Mouse (Mus musculus) small intestine, adult 2 months (tissue): ENCODE data around the gene Fbln2. TPM values are rescaled to one million over a fixed set of nuclear protein-coding genes. Genes with fewer than 3 reads are reported as not detected.

Experiments used
- H3K27ac ChIP-seq: fragments of 200-500 bp; 2 replicates; pipeline ENCODE4 v1.5.1; 2012; ENCODE audit warnings: low read depth, low read length, control low read depth, inconsistent platforms; ENCODE audit not compliant: insufficient read depth
- H3K27me3 ChIP-seq: fragments of 200-500 bp; 2 replicates; pipeline ENCODE4 v1.6.1; 2012; ENCODE audit warnings: mild to moderate bottlenecking, moderate library complexity, low read length, inconsistent platforms; ENCODE audit not compliant: control insufficient read depth, insufficient read depth
- H3K36me3 ChIP-seq: fragments of 200-500 bp; 2 replicates; pipeline ENCODE4 v1.6.1; 2012; ENCODE audit warnings: mild to moderate bottlenecking, low read length, control low read depth, inconsistent platforms; ENCODE audit not compliant: control insufficient read depth, insufficient read depth
- H3K4me1 ChIP-seq: fragments of 200-500 bp; 2 replicates; pipeline ENCODE4 v1.6.1; 2012; ENCODE audit warnings: low read length, inconsistent platforms, mixed read lengths; ENCODE audit not compliant: control insufficient read depth, insufficient read depth, insufficient read length
- H3K4me3 ChIP-seq: fragments of 200-500 bp; 2 replicates; pipeline ENCODE4 v1.5.1; 2012; ENCODE audit warnings: low read depth, mild to moderate bottlenecking, control low read depth, inconsistent platforms, low read length, moderate library complexity
- CTCF ChIP-seq: fragments of 200-500 bp; IDR thresholded peaks from 2 replicates; pipeline ENCODE4 v1.5.1; 2012; ENCODE audit warnings: low read depth, mild to moderate bottlenecking, control low read depth, inconsistent platforms, low read length, moderate library complexity, mixed read lengths; ENCODE audit not compliant: insufficient replicate concordance, insufficient read length; ENCODE audit errors: extremely low read depth
- POLR2A ChIP-seq: fragments of 200-500 bp; IDR thresholded peaks from 2 replicates; pipeline ENCODE4 v1.6.1; 2012; ENCODE audit warnings: low read depth, mild to moderate bottlenecking, control low read depth, inconsistent platforms, low read length, moderate library complexity
- WGBS: fragments of 180-500 bp; shearing (Covaris S2); methylation state at CpG from one replicate; pipeline ENCODE4 v1.1.7; 2018; 5-methylcytosine and 5-hydroxymethylcytosine counted together
- polyA plus RNA-seq: library from polyadenylated mRNA; depleted of rRNA; stranded (reverse); fragments of >200 nt; gene quantifications from 2 replicates; pipeline ENCODE4 v1.2.3, GENCODE M21; 2012

The Fbln2 gene
- polyA plus RNA-seq, 1 experiment = 19.6 TPM

DNA sequence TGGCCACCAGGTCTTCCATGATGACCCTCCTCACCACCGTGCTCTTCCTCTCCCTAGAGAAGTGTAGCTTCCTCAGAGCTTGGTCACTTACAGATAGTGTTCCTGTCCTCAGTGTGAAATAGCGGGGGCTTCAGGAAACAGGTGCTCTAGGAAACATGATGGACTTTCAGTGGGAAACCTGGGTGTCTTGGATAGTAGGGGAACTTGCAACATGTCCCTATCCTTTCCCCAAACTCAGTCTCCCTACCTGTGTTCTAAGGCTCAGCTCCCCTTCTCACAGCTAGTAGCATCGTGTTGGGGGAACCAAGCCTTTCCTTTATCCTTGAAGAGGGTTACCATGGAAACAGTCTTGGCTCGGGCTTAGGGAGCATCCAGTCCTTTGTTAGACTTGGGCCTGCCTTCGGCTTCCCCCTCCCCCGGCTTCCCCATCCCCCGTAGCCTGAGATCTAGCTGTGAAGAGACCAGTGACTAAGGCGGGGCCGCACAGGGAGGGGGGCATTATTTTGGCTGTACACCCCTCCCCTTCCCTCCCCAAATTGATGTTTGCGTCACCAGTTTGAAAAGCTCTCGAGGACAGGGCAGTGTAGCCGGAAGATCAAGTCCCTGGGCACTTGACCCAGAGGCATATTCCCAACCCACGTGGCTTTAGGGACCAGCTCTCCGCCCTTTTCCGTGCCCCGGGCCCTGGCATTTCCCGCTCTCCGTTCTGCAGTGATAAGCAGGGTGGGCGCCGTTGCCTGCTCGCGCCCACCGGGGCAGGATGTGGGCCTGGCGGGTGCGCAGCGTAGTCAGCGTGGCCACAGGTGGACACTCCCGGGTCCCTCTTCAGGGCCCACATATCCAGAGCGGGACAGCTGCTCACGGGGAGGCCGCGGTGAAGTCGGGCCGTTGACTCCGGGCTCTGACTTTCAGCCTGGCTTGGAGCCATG is 72.5 kb downstream of the Fbln2 start:
- TF ChIP-seq POLR2A (no peak), CTCF (no peak)
- H3K4me3 ChIP-seq = peak overlapping the region; percentile 19
- WGBS = 11% methylated on average over 35 of the region's 35 CpGs
- H3K36me3 ChIP-seq = no peaks in the 10 kb centered on the region
- no peak overlapping the region for H3K27ac ChIP-seq
- peaks cover 4% of the 10 kb centered on the region for H3K4me1 ChIP-seq
- H3K27me3 ChIP-seq = peaks cover 19% of the 10 kb centered on the region

DNA sequence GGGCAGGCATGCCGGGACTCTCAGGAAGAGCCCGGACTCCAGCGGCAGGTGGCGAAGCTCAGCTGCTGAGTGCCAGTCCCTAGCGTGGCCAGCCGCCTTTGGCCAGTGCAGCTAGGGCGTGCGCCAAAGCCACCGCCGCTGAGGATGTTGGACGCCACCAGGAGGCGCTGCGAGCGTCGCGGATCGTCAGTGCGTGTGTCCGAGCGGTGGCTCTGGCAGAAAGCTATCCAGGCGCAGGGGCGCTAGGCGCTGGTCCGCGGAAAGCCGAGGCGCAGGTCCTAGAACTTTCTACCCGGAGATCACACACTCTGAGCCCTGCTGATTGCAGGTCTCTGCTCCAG is 73.2 kb downstream of the Fbln2 start:
- H3K4me1 ChIP-seq = peaks cover 4% of the 10 kb centered on the region
- TF ChIP-seq POLR2A (0 out of 2 replicates have a peak, but pooled peaks have one; percentile 19), CTCF (peak; percentile 63)
- H3K36me3 ChIP-seq = no peaks in the 10 kb centered on the region
- peak overlapping the region; percentile 19 for H3K4me3 ChIP-seq
- H3K27me3 ChIP-seq = peaks cover 19% of the 10 kb centered on the region
- H3K27ac ChIP-seq = no peak overlapping the region
- under 1% methylated on average over 28 of the region's 28 CpGs for WGBS

DNA sequence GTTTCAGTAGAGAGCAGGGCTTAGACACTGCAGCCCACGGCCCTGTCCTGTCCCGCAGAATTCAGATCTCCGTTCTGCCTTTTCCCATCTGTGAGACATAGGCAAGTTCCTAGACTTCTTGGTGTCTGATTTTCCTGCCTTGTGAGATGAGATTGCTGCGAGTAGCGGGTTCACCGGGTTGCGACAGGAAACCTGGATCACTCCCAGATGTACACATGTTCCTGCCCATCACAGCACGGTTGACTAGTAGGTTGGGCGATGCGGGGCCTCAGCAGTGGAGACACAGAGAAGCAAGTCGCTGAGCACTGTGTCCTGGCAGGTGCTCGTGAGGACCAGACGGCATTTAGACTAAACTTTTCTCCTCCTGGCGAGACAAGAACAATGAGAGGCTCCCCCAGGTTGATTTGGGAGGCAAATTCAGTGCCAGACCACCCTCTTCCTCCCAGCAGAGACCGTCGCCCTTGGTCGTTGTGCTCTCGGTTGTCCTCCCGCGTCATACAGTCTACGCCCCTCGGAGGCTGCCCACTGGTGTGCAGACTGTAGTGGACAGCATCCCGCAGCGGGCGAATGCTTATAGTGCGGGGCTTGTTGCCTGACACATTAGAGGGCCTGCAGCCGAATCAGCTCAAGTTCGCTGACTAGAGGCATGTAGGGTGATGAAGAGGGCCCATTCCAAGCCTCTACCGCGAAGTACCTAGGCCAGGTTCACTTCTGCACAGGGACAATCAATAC is 73.7 kb downstream of the Fbln2 start:
- no peak for TF ChIP-seq CTCF
- TF ChIP-seq POLR2A = no peak
- Histone ChIP-seq H3K4me1 (peaks cover 4% of the 10 kb centered on the region), H3K4me3 (0 out of 2 replicates have a peak overlapping the region, but pooled peaks have one; percentile 17), H3K27ac (no peak overlapping the region), H3K36me3 (no peaks in the 10 kb centered on the region), H3K27me3 (peaks cover 19% of the 10 kb centered on the region)
- 36% methylated on average over 30 of the region's 30 CpGs for whole genome bisulfite sequencing

DNA sequence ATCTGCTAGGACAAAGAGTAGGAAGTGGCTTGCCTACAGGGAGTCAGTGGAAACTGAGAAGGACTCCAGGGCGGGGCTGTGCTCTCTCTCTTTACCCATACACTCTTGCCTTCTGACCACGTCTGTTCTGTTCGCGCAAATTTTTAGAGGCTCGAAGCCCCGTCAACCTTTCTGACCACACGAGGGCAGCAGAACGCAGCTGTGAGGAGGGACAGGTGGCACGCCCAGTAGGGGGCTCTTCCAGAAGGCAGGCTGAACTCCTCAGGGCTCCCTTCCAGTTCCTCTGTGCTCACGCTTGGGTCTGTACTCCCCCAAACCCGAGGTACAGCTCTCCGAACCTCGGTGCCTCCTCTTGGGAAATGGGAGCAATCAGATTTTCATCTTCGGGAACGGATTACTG is 74.4 kb downstream of the Fbln2 start:
- H3K27ac ChIP-seq = no peak overlapping the region
- no peaks in the 10 kb centered on the region for H3K36me3 ChIP-seq
- peaks cover 4% of the 10 kb centered on the region for H3K4me1 ChIP-seq
- no peak overlapping the region for H3K4me3 ChIP-seq
- H3K27me3 ChIP-seq = peaks cover 19% of the 10 kb centered on the region
- peak; percentile 89 for TF ChIP-seq CTCF
- no peak for TF ChIP-seq POLR2A
- WGBS = 4% methylated on average over 15 of the region's 15 CpGs

DNA sequence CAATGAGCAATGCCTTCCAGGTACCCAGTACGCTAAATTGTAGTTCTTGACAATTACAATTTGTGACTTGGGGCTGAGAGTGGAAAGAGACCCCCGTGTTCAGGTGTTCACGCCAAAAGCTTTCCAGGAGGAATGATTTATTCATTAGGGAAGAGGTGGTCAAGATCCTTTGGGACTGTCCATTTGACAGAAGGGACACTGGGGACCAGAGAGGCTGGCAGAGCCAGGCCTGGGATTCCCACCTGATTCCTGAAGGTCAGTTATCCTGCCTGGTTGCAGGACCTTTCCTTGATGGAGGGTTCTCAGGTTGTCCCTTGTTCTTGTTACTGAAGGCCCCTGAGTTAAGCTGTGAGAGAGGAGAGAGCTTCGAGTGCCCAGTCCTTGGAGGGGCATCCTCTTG is 74.9 kb downstream of the Fbln2 start:
- TF ChIP-seq CTCF (no peak), POLR2A (no peak)
- WGBS = 53% methylated on average over 4 of the region's 4 CpGs
- Histone ChIP-seq H3K27ac (no peak overlapping the region), H3K27me3 (peaks cover 19% of the 10 kb centered on the region), H3K4me3 (no peak overlapping the region), H3K36me3 (no peaks in the 10 kb centered on the region), H3K4me1 (peaks cover 4% of the 10 kb centered on the region)

DNA sequence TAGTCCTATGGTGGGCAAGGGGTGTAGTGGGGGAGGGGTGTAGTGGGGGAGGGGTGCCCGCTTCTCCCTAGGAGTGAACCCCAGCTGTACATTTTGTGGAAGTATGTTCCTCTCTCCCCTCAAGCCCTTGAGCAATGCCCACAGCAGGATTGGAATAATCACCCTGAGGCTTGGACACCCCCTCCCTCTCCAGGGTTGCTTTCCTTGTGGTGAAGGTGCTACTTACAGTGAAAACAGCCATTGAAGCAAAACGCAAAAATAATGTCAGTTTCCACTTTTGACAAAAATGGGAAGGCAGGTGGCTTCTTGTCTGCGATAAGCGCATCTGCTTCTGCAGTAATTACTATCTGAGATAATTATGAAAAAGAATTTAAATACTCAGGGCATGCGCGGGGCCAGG is 75.4 kb downstream of the Fbln2 start:
- Histone ChIP-seq H3K4me3 (no peak overlapping the region), H3K27me3 (peaks cover 19% of the 10 kb centered on the region), H3K4me1 (peaks cover 4% of the 10 kb centered on the region), H3K36me3 (no peaks in the 10 kb centered on the region), H3K27ac (no peak overlapping the region)
- TF ChIP-seq CTCF (no peak), POLR2A (no peak)
- WGBS = 69% methylated on average over 6 of the region's 6 CpGs

DNA sequence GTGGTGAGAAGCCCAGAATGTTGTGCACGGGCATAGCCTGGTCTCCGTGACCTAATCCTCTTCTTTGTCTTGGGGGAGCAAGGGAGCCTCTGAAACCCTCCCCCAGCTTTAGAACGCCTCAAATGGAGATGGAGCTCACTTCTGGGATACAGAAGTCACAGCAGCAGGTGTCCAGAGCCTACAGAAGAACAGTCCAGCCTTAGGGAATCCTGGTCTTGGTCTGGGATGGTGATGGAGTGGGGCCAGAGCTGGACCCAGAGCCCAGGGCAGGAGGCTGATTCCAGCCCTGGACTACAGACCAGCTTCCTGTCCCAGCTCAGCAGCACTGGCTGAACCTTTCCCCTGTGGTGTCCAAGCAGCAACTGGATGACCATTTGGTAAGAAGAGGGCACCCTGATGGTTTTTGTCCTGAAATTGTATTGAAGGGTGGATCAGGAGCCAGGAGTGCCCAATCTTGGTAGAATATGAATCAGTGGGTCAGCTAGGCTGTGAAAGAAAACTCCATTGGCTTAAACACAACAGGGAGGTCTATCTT is 76.1 kb downstream of the Fbln2 start:
- WGBS = 71% methylated on average over 3 of the region's 3 CpGs
- Histone ChIP-seq H3K27me3 (peaks cover 19% of the 10 kb centered on the region), H3K36me3 (no peaks in the 10 kb centered on the region), H3K4me1 (peaks cover 4% of the 10 kb centered on the region), H3K27ac (no peak overlapping the region), H3K4me3 (no peak overlapping the region)
- no peak for TF ChIP-seq CTCF
- no peak for TF ChIP-seq POLR2A
